Mouse (Mus musculus) large intestine, adult 2 months (tissue): ENCODE measurements around the gene Panx2. TPM values are rescaled to one million over a fixed set of nuclear protein-coding genes. Genes with fewer than 3 reads are reported as not detected.

Experiments
- DNase-seq: peaks from one replicate; pipeline ENCODE4 v3.0.0-alpha.2; 2012; ENCODE audit warnings: low read depth, low spot score
- WGBS: fragments of 180-500 bp; shearing (Covaris S2); methylation state at CpG from one replicate; pipeline ENCODE4 v1.1.7; 2018; 5-methylcytosine and 5-hydroxymethylcytosine counted together
- polyA plus RNA-seq: library from polyadenylated mRNA; depleted of rRNA; stranded (reverse); fragments of >200 nt; gene quantifications from 2 replicates; pipeline ENCODE4 v1.2.3, GENCODE M21; 2012

Gene Panx2
- polyA plus RNA-seq, 1 experiment = 0.52 TPM

- 78% methylated on average over 10 of the region's 10 CpGs for WGBS
These were observed 14.6 kb downstream of the Panx2 start for GRCm38 (mm10) chr15:89073993-89074603.

DNA sequence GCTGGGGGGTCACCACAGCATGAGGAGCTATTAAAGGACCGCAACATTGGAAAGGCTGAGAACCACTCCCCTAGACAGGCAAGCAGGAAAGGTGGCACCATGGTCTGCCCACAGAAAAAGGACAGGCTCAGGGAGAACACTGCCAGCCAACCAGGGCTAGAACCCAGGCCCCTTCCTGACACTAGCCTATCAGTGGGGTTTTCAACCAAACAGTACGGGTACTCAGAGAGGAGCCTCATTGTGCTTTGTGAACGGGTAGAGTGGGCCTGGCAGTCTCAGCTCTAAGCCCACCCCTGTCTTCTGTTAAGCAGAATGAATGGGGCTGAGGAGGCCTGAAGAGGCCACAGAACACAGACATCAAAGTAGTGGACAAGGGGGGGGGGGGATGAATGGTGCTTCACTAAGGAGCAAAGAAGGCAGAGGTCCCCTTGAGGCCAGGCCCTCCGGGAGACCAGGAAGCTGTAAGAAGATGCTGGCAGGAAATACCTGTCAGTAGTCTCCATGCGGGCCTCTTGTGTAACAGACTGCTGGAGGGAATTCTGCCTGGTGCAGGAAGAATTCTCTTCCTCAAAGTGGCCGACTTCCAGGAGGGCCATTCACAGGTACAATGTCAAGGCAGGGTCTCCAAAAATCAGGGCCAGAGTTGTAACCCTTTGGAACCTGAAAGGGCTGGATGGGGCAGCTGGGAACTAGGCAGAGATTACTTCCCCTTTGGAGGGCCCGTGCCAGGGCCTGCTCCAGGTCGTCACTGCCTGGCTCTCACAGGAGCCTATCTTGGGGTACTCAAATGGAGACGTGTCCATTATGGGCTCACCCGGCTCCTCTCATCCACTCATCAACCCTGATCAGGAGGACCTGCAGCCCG lies 15.3 kb downstream of the Panx2 start, which contains the start of gene Trabd:
Gene Trabd, plus strand, starts transcription at position 512 of the 865 bp plus-strand sequence.
- WGBS = 24% methylated on average over 11 of the region's 11 CpGs
- no peak for DNase-seq

More at GRCm38 (mm10) chr15:89073993-89074603, 14.6 kb downstream of the Panx2 start:
- DNase-seq = no peak

- no peak for DNase-seq
- WGBS = 1% methylated on average over 59 of the region's 59 CpGs
These were observed 16.1 kb downstream of the Panx2 start for GRCm38 (mm10) chr15:89075478-89076147.

DNA sequence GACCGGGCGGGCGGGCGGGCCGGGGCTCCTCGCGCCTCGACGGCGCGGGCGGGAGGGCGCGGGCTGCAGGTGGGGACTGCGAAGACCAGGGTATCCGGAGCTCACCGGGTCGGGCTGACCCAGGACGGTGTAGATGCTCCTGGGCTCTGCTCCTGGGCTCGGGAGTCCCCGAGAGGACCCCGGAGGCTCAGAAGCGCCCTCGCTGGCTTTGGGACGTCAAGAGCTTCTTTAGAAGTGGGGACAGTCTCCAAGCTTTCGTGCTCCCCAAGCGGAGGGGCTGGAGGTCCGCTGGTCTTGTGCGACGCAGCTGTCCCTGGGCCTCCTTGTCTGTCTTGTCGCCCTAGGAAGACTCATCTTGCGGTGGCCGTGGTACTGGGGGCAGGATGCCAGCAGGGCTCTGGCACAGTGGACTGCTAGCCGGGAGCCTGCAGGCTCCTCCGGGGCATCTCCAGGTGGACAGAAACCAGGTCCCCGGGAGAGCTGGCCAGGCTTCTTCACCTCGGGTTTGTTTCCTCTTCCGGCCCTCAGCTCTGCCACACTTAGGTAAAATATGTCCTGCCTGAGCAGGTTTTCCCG lies 16.7 kb downstream of the Panx2 start:
- WGBS = under 1% methylated on average over 38 of the region's 39 CpGs
- no peak for DNase-seq

- DNase-seq = peak; percentile 58
These were observed 18.8 kb downstream of the Panx2 start for GRCm38 (mm10) chr15:89078208-89078836.

GRCm38 (mm10) chr15:89083906-89084305 lies 24.4 kb downstream of the Panx2 start:
- DNase-seq = no peak
- 100% methylated on average over 1 of the region's 1 CpGs for WGBS

More at GRCm38 (mm10) chr15:89078208-89078836, 18.8 kb downstream of the Panx2 start:
- 13% methylated on average over 9 of the region's 9 CpGs for WGBS

- no peak for DNase-seq
- 67% methylated on average over 2 of the region's 2 CpGs for WGBS
These were observed 25.3 kb downstream of the Panx2 start for GRCm38 (mm10) chr15:89084826-89085225.

- WGBS = under 1% methylated on average over 38 of the region's 38 CpGs
- DNase-seq = peak; percentile 80
These were observed 29.2 kb downstream of the Panx2 start, which contains the start of gene Selenoo for GRCm38 (mm10) chr15:89088607-89089247. Gene Selenoo (plus strand): TSS chr15:89089084.

DNA sequence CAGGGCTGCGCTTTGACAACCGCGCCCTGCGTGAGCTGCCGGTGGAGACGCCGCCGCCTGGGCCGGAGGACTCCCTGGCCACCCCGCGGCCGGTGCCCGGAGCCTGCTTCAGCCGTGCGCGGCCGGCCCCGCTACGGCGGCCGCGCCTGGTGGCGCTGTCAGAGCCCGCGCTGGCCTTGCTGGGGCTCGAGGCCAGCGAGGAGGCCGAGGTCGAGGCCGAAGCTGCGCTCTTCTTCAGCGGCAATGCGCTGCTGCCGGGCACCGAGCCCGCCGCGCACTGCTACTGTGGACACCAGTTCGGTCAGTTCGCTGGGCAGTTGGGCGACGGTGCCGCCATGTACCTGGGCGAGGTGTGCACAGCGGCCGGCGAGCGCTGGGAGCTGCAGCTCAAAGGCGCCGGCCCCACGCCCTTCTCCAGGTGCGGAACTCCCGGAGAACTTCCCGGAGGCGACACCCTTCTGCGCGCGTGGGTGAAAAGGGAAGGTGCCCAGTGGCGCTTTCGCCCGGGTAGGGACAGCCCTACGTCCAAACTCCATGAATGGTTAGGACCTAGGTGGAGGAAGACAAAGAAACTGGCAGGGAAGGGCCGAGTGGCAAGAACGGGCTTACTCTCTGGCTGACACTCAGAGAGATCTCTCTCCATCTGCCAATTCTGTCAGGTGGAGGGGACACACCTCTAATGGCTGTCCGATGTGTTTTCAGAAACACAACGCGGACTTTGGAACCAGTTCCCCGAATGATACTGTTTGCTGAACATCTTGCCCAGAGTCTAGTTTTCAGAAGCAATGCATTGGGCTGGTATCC lies 29.9 kb downstream of the Panx2 start:
- DNase-seq = peak; percentile 44
- WGBS = under 1% methylated on average over 68 of the region's 68 CpGs

DNA sequence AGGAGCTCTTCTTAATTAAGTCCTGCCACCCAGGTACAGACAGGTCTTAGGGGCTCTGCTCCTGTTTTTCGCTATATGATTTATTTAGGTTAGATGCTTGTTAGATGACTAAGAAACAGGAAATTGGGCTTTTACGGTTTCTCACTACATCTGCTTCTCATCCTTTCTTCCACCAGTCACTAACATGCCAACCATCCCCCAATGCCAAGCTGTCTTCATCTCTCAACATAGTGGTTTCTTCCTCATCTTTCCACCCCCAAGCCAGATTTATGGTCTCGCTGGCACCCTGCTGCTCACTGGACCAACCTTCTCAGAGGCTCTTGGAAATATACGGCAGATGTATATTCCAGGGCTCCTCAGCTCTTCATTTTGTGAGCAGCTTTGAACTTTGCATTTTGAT lies 31.1 kb downstream of the Panx2 start:
- WGBS = 68% methylated on average over 4 of the region's 4 CpGs
- DNase-seq = no peak

DNA sequence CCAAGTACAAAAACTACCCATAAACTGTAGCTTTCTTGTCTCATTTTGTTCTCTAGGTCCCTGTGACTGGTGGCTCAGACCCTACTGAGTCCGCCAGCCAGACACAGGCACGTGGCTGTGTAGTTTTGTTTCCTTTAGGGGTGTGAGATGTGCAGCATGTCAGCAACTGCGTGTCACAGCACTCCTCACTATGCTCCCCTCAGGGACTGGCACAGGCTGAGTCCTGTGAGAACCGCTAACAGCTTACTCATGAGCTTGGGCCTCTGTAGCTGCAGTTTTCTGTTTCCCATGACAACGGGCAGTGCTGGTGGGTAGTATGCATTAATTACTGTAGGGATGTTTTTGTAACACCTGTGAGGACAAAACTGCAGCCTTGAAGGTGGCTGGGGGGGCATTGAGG lies 32.6 kb downstream of the Panx2 start:
- 84% methylated on average over 5 of the region's 5 CpGs for WGBS
- DNase-seq = no peak

- no peak for DNase-seq
- WGBS = 87% methylated on average over 5 of the region's 5 CpGs
These were observed 37.9 kb downstream of the Panx2 start for GRCm38 (mm10) chr15:89097450-89097849.

- WGBS = 94% methylated on average over 7 of the region's 7 CpGs
These were observed 39.1 kb downstream of the Panx2 start for GRCm38 (mm10) chr15:89098616-89099015.

GRCm38 (mm10) chr15:89100823-89101222 lies 41.3 kb downstream of the Panx2 start:
- WGBS = 82% methylated on average over 12 of the region's 12 CpGs
- DNase-seq = no peak

More at GRCm38 (mm10) chr15:89098616-89099015, 39.1 kb downstream of the Panx2 start:
- no peak for DNase-seq

DNA sequence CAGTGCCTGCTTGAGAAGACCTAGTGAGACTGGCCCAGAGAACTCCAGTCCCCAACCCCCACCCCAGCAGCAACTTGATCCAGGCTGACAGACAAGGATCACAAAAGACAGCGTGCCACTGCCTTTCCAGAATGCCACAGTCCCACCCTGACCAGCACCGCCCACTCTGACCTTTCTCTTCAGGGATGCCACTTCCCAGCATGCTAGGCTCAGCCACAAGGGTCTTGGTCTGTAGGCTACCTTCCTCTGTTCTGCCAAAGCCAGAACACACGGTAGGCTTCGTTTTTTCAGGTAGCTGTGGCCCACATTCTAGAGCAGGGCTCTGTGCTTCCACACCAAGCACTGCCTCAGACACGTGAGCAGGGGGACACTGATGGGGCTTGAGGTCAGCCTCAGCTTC lies 43.1 kb downstream of the Panx2 start:
- DNase-seq = no peak
- WGBS = 76% methylated on average over 5 of the region's 5 CpGs

GRCm38 (mm10) chr15:89103921-89104320 lies 44.4 kb downstream of the Panx2 start:
- DNase-seq = no peak
- WGBS = 88% methylated on average over 10 of the region's 10 CpGs

DNA sequence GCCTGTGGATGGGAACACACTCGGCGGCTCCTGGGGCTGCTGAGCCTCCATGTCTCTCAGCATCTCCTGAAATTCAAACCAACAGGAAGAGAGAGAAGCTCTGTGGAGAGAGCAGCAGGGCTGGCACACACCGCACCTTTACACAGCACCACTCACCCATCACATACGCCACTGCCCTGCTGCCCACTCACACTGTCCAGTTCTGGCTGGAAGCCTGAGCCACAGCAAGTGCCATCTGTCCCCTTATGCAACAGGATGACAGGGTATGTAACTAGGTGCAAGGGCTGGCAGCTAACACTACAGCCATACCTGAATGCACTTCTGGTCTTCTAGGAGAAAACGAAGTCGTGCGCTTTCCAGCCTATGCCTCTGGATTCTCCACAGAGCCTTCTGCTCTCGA lies 44.9 kb downstream of the Panx2 start:
- WGBS = 97% methylated on average over 8 of the region's 8 CpGs
- no peak for DNase-seq

DNA sequence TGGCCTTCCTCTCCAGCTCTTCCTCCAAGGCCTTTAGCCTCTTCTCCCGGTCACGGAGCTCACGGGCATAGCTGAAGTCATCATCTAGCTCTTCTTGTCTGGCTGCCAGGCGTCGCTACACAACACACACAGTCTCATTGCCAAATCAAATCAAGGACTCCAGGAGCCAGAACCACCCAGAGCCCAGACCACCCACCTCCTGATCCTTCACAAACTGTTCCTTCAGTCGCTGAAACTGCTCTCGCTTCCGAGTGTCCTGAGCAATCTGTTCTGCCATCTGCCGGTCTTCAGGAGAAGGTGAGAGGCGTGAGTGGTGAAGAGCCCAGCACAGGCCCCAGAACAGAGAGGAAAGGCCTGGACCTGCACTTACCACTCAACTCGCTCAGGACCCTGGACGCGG lies 46.5 kb downstream of the Panx2 start:
- no peak for DNase-seq
- 89% methylated on average over 13 of the region's 13 CpGs for WGBS
